Mouse (Mus musculus): ENCODE measurements around the gene Mesd. TPM values are rescaled to one million over a fixed set of nuclear protein-coding genes. Genes with fewer than 3 reads are reported as not detected.

Mesd gene
- polyA plus RNA-seq, 1 experiment, result 26.3 TPM

DNA sequence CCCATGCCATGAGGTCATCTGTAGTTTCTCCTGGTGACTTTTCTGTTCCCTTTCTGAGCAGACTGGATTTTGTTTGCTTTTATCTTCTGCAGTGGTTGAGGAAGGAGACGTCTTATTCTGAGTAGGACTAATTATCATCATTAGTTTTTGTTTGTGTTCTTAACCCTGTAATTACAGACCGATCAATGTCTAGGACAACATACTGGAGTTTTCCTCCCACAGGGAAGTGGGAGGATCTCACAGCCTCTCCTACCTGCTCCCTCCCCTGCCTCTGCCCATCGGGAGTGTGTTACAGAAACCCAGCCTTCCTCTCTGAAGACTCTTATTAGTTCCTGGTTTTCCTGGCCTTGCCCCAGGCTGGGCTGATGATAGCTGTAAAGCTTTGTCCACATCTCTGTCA is 37.4 kb downstream of the Mesd start:
- peak; percentile 3 for DNase-seq (ENCODE audit: low read depth)
- TF ChIP-seq CTCF (IDR thresholded peaks at IDR 0.05; ENCODE audit: borderline replicate concordance, extremely low read depth, insufficient read depth, insufficient read length), result no peak
- no peak for TF ChIP-seq POLR2A (IDR thresholded peaks at IDR 0.05; ENCODE audit: borderline replicate concordance, extremely low read depth, insufficient read depth, insufficient read length, poor library complexity, severe bottlenecking)

DNA sequence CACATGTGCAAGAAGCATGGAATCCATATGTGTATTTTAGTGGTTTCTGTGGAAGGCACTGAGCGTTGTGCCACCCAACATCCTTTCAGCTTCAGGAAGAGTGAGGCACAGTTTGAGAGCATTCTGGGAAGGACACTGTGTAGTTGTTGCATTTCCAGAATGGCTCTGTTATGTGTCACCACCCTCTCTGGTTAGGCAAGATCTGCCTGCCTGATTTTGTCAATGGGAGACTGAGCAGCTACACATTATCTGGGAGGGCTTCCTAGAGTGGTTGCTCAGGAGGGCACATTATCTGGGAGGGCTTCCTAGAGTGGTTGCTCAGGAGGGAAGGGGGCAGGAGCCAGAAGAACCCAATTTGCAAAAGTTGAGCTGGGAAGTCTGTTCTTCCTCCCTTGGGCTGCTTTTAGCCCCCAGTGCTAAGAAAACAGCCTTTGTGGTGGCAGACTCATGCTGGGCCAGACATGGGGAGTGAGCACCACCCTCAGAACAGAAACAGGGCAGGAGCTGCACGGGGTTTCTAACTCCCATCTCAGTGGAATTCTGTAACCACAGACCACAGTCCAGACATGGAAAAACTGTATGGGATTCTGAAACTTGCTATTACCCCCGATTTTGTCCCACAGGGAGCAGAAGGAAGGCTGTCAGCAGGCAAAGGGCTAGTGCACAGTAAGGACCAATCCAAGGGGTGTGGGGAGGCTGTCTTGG is 54.9 kb downstream of the Mesd start:
- TF ChIP-seq POLR2A (IDR thresholded peaks at IDR 0.05; ENCODE audit: borderline replicate concordance, extremely low read depth, insufficient read depth, insufficient read length, poor library complexity, severe bottlenecking), result no peak
- TF ChIP-seq CTCF (IDR thresholded peaks at IDR 0.05; ENCODE audit: borderline replicate concordance, extremely low read depth, insufficient read depth, insufficient read length), result no peak
- no peak for DNase-seq (ENCODE audit: low read depth)

DNA sequence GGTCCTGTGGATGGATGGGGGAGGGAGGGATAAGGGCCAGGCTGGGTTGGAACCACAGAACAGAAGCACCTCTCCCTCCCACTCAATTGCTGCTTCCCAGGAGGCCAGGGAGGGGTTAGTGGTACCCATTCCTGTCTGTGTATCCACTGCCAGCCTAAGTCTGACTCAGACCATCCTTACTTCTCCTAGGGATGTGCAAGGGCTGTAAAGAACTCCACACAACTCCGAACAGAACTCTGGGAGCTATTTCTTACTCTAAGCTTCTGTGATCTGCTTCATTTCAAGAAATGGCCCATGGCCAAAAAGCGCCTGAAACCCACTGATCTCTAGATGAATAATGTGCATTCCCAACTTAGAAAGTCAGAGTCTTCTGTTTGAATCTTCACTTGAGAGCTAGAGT is 55.9 kb downstream of the Mesd start:
- TF ChIP-seq CTCF (IDR thresholded peaks at IDR 0.05; ENCODE audit: borderline replicate concordance, extremely low read depth, insufficient read depth, insufficient read length) (no peak), POLR2A (IDR thresholded peaks at IDR 0.05; ENCODE audit: borderline replicate concordance, extremely low read depth, insufficient read depth, insufficient read length, poor library complexity, severe bottlenecking) (no peak)
- no peak for DNase-seq (ENCODE audit: low read depth)

DNA sequence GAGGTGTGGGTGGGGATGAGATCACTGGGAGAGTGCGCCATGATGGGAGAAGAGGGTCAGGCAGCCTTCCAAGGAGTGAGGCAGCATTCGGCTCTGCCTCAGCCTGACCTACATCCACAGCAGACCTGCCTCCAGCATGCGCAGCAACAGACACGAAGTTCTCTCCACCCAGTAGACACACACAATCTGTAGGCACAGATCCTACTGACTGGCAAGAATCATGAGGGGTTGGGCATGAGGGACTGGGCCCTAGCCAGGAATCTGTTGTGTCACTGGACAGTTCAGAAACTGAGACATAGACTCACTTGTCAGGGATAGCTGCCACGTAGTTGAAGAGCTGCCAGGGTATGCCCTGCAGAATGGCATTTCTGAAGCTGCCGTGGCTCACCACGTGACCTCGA is 57.4 kb downstream of the Mesd start:
- no peak for DNase-seq (ENCODE audit: low read depth)

DNA sequence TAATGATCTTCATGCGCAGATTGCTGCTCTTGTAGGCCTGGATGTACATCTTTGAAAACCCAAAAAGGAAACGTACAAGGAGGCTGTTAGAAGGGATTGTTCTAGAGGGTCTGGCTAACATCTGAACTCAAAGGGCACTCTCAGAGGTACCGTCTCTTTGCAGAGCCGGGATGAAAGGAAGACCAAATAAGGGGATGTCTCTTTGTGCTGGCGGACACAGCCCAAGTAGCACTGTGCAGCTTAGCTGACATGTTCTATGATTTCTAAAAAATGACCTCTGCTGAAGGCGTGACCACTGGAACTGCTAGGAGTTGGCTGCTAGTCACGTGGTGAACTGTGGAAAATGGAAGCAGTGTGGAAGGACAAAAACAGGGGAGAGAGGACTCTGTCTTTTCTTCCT is 64.5 kb downstream of the Mesd start:
- TF ChIP-seq CTCF (IDR thresholded peaks at IDR 0.05; ENCODE audit: borderline replicate concordance, extremely low read depth, insufficient read depth, insufficient read length), result no peak
- TF ChIP-seq POLR2A (IDR thresholded peaks at IDR 0.05; ENCODE audit: borderline replicate concordance, extremely low read depth, insufficient read depth, insufficient read length, poor library complexity, severe bottlenecking), result no peak
- DNase-seq (ENCODE audit: low read depth), result no peak

More for the DNA sequence above, 57.4 kb downstream of the Mesd start:
- no peak for TF ChIP-seq CTCF (IDR thresholded peaks at IDR 0.05; ENCODE audit: borderline replicate concordance, extremely low read depth, insufficient read depth, insufficient read length)
- no peak for TF ChIP-seq POLR2A (IDR thresholded peaks at IDR 0.05; ENCODE audit: borderline replicate concordance, extremely low read depth, insufficient read depth, insufficient read length, poor library complexity, severe bottlenecking)

DNA sequence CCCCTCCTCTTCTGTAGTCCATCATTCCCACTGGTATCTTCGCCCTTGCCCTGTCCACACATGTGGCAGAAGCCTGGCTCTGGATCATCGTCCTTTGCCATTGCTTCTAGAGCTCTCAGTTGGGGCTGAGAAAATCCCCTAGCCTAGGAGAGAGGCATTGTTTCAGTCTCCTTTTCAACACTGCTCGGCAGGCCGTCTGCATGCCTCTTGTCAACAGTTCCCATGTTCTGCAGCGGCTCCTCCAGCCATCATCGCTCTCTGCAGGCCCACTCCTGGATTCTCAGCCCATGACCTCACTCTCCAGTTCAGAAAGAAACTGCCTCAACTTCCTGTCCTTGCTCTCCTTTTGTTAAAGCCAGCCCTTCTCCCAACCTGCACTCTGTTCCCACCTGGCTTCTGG is 65.4 kb downstream of the Mesd start:
- TF ChIP-seq CTCF (IDR thresholded peaks at IDR 0.05; ENCODE audit: borderline replicate concordance, extremely low read depth, insufficient read depth, insufficient read length), result no peak
- TF ChIP-seq POLR2A (IDR thresholded peaks at IDR 0.05; ENCODE audit: borderline replicate concordance, extremely low read depth, insufficient read depth, insufficient read length, poor library complexity, severe bottlenecking), result no peak

More for the DNA sequence above, 65.4 kb downstream of the Mesd start:
- no peak for DNase-seq (ENCODE audit: low read depth)

Other genes with a start within 250 kb of the Mesd start
- gene Il16, start 138.7 kb upstream of the Mesd start, polyA plus RNA-seq (2012; rRNA removed), result 0.82 and 1.2 TPM in 2 replicates
- 0.45 and 0.52 TPM in 2 replicates for gene Cfap161, start 89.6 kb upstream of the Mesd start, polyA plus RNA-seq (2012; rRNA removed)
- gene Tlnrd1, start 161 bp upstream of the Mesd start, polyA plus RNA-seq (2012; rRNA removed), result 23.7 and 28.0 TPM in 2 replicates
- 1.0 and 2.2 TPM in 2 replicates for gene Cemip, start 202.0 kb downstream of the Mesd start, polyA plus RNA-seq (2012; rRNA removed)

Measured in brain, embryonic 14.5 days (tissue).